ENCODE assay signal across 15 mouse cellular contexts in the genomic region with DNA sequence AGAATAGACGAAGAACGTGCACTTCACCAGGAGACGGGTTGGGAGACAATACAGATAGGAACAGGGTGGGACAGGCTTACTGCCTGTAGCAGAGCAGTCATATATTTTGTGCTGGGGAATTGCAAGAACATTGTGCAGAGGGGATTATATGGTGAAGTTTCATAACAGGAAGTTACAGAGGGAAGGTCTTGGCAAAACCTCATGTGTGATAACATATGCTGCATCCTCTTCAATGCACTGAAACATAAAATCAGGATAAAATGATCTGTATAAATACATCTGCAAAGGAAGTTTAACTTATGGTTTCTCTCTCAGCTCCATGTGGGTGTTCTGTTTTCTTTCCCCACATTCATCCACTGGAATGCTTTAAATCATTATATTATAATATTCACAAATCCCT.
DNase-seq lines count a peak whose midpoint lies in the region; ATAC-seq lines count a peak whose summit lies in the region.
"Had no signal": no experiment of that assay in that cellular context is flagged by ENCODE, and none has a peak within 500 bp of the region (broad histone marks: within the 10 kb centered on the region; RNA-seq: fewer than 3 reads in every experiment).

No protein-coding gene starts in this region.

- peak; percentile 83 for ATAC-seq in frontal cortex, adult (ENCODE audit: low TSS enrichment)
- ATAC-seq: forebrain, embryonic 15.5 days; forebrain, postnatal 0 days had no signal

- DNase-seq in frontal cortex, postnatal 25 days (ENCODE audit: low spot score in 2 of 2), result no peak
- peak; percentile 48 for DNase-seq in brain, adult 2 months (ENCODE audit: low read depth, low spot score)
- DNase-seq in telencephalon, adult 2 months (ENCODE audit: low read depth, low spot score), result peak; percentile 35
- DNase-seq in spleen, postnatal 36 days (ENCODE audit: low spot score in 2 of 2), result no peak
- DNase-seq: adrenal gland, adult 2 months; adrenal gland, postnatal 10 days; adrenal gland, postnatal 25 days; cerebellum, adult 11-12 months; cerebellum, adult 2 months; cerebellum, adult 9-10 months; cerebellum, postnatal 10 days; cerebellum, postnatal 25 days; forebrain, postnatal 0 days had no signal

Comparison
In these comparisons a context has a peak if more than half of its experiments do, and no peak if none do; other contexts are left out.
1. DNase-seq: peak in brain, adult 2 months (single experiment) and telencephalon, adult 2 months (single experiment); none in frontal cortex, postnatal 25 days (0 of 2) and spleen, postnatal 36 days (0 of 2).